Mouse (Mus musculus) olfactory bulb, adult 2 months (tissue): ENCODE data around the gene Adcyap1r1. TPM values are rescaled to one million over a fixed set of nuclear protein-coding genes. Genes with fewer than 3 reads are reported as not detected.

ENCODE experiments used
- H3K27ac ChIP-seq: fragments of 200-500 bp; 2 replicates; pipeline ENCODE4 v1.5.1; 2012; ENCODE audit warnings: low read depth, low read length; ENCODE audit not compliant: insufficient read depth
- H3K4me1 ChIP-seq: fragments of 200-500 bp; 2 replicates; pipeline ENCODE4 v1.6.1; 2012; ENCODE audit warnings: low read length; ENCODE audit not compliant: control insufficient read depth, insufficient read depth
- H3K4me3 ChIP-seq: fragments of 200-500 bp; 2 replicates; pipeline ENCODE4 v1.5.1; 2012; ENCODE audit warnings: mild to moderate bottlenecking, low read depth, low read length, moderate library complexity; ENCODE audit not compliant: insufficient read depth
- CTCF ChIP-seq: fragments of 200-500 bp; IDR thresholded peaks from 2 replicates; pipeline ENCODE4 v1.5.1; 2012; ENCODE audit warnings: low read depth, mild to moderate bottlenecking, low read length, moderate library complexity; ENCODE audit not compliant: insufficient read depth
- POLR2A ChIP-seq: fragments of 200-500 bp; IDR thresholded peaks from 2 replicates; pipeline ENCODE4 v1.6.1; 2012; ENCODE audit warnings: mild to moderate bottlenecking, low read depth, low read length, moderate library complexity; ENCODE audit not compliant: insufficient read depth
- WGBS: fragments of 180-500 bp; shearing (Covaris S2); methylation state at CpG from one replicate; pipeline ENCODE4 v1.1.7; 2018; 5-methylcytosine and 5-hydroxymethylcytosine counted together
- polyA plus RNA-seq: library from polyadenylated mRNA; stranded (reverse); fragments of >200 nt; gene quantifications from 2 replicates; pipeline ENCODE4 v1.2.4, GENCODE M21; 2012; ENCODE audit warnings: low replicate concordance; ENCODE audit not compliant: missing spikeins, insufficient read depth, insufficient read length

Adcyap1r1 gene
- polyA plus RNA-seq, 1 experiment, result not detected

DNA sequence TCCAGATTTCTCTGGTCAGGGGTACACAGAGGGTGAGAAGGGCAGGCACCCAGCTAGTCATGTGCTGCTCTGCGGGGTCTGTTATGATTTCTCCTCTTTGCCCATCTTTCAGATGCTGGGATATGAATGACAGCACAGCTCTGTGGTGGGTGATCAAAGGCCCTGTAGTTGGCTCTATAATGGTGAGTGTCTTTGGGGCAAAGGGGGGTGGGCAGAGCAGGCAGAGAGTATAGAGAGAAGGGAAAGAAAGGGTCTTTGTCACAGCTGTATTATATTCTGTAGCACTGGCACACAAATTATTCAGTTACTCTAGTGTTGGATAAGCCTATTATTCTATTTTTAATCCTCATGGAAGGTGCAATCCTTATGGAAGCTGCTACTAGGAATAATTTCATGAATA is 29.2 kb downstream of the Adcyap1r1 start:
- no peak for TF ChIP-seq CTCF
- TF ChIP-seq POLR2A, result no peak
- Histone ChIP-seq H3K4me1 (peaks cover 27% of the 10 kb centered on the region), H3K4me3 (no peak overlapping the region), H3K27ac (no peak overlapping the region; the same call in 1 of the 2 replicates)
- 67% methylated on average over 1 of the region's 1 CpGs for WGBS

DNA sequence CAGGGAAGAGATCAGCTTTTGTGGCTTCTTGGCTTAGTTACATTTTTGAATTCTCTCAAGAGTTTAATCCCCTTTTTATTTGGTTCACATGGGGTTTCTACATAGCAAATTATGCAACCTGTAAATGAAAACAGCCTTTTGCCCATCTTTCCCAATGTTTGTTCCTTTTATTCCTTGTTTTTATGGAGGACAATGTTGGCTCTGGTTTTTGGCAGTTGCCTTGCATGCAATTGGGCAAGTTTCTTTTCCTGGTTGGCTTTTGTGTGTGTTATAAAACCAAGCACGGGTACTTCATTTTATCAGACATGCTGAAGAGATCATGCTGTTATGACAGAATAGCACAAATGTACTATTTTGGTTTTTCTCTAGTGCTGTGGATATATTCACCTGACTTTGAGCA is 30.7 kb downstream of the Adcyap1r1 start:
- H3K27ac ChIP-seq, result peak overlapping the region; percentile 96; the same call in 1 of the 2 replicates
- peaks cover 31% of the 10 kb centered on the region for H3K4me1 ChIP-seq
- 9% methylated on average over 1 of the region's 1 CpGs for WGBS
- no peak for TF ChIP-seq CTCF
- TF ChIP-seq POLR2A, result no peak
- H3K4me3 ChIP-seq, result no peak overlapping the region

DNA sequence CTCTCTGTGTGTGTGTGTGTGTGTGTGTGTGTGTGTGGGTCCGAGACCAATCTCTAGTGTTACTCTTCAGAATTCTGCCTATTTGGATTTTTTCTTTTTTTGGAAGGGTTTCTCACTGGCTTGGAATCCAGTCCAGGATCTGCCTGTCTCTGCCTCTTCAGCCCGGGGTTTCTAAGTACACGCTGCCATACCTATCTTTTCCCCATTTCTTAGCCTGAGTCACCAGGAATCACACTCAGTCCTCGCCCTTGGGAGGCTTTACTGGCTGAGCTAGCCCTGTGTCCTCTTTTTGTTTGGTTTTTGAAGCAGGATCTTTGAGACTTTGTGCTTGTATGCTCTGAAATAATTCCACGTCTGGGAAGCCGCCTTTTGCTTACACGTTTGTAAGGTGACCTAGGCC is 31.6 kb downstream of the Adcyap1r1 start:
- 33% methylated on average over 7 of the region's 7 CpGs for WGBS
- TF ChIP-seq CTCF (no peak), POLR2A (no peak)
- Histone ChIP-seq H3K27ac (peak overlapping the region; percentile 96), H3K4me3 (no peak overlapping the region), H3K4me1 (peaks cover 36% of the 10 kb centered on the region)

DNA sequence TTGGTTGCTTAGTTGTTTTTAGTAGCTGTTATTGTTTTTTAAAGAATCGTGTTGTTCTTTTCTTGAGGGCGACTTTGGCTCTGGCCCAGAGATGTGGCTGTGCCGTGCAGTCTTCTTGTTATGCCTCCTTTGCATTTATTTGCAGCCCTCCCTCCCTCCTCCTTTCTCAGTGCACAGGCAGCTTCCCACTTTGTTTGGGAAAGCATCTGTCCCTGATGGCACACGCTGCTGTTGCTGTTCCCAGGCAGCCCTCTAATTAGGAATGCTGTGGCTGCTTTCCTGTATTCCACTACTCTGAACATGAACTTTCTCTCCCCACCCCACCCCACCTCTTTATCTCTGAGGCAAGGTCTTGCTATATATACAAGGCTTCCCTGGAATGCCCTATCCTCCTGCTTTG is 32.4 kb downstream of the Adcyap1r1 start:
- WGBS, result 9% methylated on average over 4 of the region's 4 CpGs
- H3K27ac ChIP-seq, result peak overlapping the region; percentile 96
- TF ChIP-seq CTCF, result no peak
- TF ChIP-seq POLR2A, result no peak
- no peak overlapping the region for H3K4me3 ChIP-seq
- peaks cover 41% of the 10 kb centered on the region for H3K4me1 ChIP-seq

DNA sequence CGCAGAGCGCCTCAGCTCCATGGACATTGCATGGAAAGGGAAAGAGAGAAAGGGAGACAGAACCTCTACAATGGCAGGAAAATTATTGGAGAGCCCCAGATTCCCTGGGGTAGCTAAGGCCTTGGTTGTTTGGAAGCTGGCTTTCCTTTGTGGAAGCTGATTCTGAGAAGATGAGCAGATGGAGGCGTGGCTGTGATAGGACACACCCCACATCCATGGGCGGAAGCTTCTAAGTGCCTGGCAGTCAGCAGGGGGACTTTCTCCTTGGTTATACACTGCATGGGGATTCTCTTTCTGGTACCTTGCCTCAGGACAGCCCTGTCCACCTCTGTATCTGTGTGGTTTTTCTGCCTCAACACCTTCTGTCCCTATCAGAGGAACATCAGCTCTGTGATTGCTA is 33.4 kb downstream of the Adcyap1r1 start:
- no peak for TF ChIP-seq POLR2A
- TF ChIP-seq CTCF, result no peak
- H3K27ac ChIP-seq, result peak overlapping the region; percentile 79
- WGBS, result 64% methylated on average over 4 of the region's 4 CpGs
- no peak overlapping the region for H3K4me3 ChIP-seq
- H3K4me1 ChIP-seq, result peaks cover 41% of the 10 kb centered on the region

DNA sequence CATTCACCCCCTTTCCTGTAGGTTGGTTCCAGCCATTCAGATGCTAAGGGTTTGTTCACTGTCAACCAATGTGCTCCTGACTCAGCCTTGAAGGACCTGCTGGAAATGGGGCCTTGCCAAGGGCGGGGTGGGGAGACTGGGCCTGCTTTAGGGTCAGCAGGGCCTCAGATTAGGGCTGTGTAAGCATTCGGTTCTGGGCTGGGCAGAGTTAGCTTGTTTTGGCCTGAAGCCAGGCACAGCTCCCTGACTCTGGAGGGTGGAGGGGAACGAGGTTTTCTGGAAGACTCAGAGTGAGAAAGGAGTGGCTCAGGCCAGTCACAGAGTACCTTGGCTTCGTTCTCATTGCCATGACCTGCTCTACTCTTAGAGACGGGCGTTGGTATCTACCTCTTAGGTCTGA is 35.9 kb downstream of the Adcyap1r1 start:
- TF ChIP-seq POLR2A (no peak), CTCF (no peak)
- Histone ChIP-seq H3K4me1 (peaks cover 52% of the 10 kb centered on the region), H3K4me3 (no peak overlapping the region), H3K27ac (no peak overlapping the region)
- 47% methylated on average over 6 of the region's 6 CpGs for WGBS

DNA sequence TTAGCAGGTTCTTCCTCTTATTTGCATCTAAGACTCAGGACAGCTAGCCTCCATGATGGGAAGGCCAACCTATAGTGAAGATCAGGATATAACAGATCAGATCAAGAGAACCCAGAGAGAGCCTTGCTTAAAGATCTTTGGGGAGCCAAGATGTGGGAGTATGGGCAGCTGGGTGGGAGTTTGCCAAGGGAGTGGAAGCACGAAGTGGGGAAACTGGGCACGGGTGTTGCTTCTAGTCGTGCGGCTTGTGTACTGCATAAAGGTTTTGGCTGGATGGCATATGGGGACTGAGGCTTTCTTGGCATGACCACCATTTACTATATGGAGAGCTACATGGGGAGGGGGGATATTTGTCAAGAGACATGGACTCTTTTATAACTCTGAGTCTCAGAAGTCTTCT is 44.4 kb downstream of the Adcyap1r1 start:
- H3K27ac ChIP-seq, result no peak overlapping the region
- 74% methylated on average over 4 of the region's 4 CpGs for WGBS

DNA sequence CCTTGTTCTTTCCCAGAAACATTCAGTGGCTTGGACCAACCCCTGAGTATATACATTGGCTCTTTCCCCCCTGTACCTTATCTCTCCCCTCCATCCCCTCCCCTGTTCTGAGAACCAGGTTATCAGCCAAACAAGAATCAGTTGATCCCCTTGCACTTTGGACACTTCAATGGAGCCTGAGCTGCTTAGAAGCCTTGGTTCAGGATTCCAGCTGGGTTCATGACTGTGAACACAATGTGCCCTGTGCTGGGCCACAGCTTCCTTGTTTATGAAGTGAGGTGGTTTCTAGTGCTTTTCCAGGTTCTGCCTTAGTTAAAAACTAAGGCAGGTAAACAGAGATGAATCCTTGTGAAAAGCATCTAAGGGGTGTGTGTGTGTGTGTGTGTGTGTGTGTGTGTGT is 47.0 kb downstream of the Adcyap1r1 start:
- peaks cover 19% of the 10 kb centered on the region for H3K4me1 ChIP-seq
- no peak overlapping the region for H3K4me3 ChIP-seq
- H3K27ac ChIP-seq, result no peak overlapping the region
- no peak for TF ChIP-seq POLR2A
- TF ChIP-seq CTCF, result no peak

More for the DNA sequence above, 44.4 kb downstream of the Adcyap1r1 start:
- Histone ChIP-seq H3K4me1 (peaks cover 30% of the 10 kb centered on the region), H3K4me3 (no peak overlapping the region)
- TF ChIP-seq POLR2A (no peak), CTCF (no peak)

DNA sequence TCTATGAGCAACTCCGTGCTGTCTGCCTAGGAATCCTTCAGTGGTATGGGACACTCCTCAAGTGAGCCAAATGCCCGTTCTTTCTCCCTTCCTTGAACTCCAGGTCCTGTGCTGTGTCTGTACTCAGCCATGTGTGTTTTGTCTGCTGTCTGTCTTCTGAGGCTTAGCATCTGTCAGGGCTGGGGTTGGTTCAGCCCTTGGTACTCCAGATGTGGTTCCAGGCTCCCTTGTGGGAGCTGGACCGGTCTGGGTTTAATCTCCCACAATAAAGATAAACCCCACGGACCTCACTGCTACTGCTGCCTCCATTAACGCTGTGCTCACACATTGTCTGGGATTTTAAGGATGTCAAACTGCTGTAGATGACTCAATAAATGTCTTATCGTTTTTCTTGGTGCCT is 49.3 kb downstream of the Adcyap1r1 start:
- H3K27ac ChIP-seq, result no peak overlapping the region
- 69% methylated on average over 6 of the region's 6 CpGs for WGBS
- no peak for TF ChIP-seq CTCF
- no peak for TF ChIP-seq POLR2A
- peaks cover 8% of the 10 kb centered on the region for H3K4me1 ChIP-seq
- no peak overlapping the region for H3K4me3 ChIP-seq

DNA sequence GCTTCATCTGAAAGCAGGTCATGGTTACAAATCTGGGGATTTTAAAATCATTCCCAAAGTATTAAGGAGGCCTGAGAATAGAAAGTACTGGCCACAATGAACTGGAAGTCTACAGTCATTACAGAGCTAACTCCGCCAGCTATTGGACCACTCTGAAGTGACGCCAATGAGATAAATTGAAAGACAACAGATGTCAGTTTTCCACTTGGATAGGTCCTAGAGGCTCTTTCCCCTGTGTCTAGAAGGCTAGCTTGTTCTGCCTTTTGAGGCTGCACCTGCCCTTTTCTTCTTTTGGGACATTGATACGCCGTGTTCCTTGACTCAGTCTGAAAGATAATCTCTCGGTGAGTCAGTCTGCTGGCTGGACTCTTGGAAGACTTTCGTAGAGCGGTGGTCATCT is 50.5 kb downstream of the Adcyap1r1 start:
- H3K4me3 ChIP-seq, result no peak overlapping the region
- 52% methylated on average over 7 of the region's 7 CpGs for WGBS
- no peak for TF ChIP-seq CTCF
- H3K27ac ChIP-seq, result no peak overlapping the region
- H3K4me1 ChIP-seq, result no peaks in the 10 kb centered on the region
